In the genomic region with DNA sequence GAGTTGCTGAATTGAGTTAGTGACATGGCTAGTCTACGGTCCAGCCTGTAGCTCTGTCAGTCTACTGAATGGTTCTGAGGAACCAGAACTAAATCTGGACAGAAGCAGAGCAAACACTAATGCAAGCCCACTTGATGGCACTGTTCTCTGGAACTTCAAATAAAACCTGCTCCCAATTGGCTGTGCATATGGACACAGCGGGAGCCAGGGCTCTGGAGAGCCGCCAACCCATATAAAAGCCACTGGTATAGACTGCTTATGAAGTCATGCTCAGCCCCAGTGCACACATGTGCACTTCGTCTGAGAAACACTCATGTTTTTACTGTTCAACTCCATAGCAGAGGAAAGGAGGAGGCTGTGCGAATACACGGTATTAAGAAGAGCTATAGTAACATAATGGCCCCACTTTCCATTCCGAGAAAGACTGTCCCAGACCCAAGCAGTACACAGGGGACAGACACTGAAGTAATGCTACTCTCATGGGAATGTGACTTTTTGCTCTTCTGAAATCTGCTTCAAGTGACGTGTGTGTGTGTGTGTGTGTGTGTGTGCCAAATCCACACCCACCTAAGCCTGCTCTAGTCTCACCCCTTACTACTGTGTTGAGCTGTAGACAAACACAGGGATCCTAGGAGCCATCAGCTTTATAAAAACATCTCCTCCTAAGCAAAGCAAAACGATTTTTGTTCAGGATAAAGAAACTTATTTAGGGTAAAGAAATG, we compare ENCODE assay signal across 9 mouse cellular contexts. TPM values are rescaled to one million over a fixed set of nuclear protein-coding genes. Genes with fewer than 3 reads are reported as not detected.
DNase-seq lines count a peak whose midpoint lies in the region; ATAC-seq lines count a peak whose summit lies in the region.
"Had no signal": no experiment of that assay in that cellular context is flagged by ENCODE, and none has a peak within 500 bp of the region (broad histone marks: within the 10 kb centered on the region; RNA-seq: fewer than 3 reads in every experiment).

No protein-coding gene starts in this region.

- 52% methylated on average over 9 of the region's 9 CpGs for WGBS in lung, embryonic 15.5 days
- 66% methylated on average over 9 of the region's 9 CpGs for WGBS in embryonic facial prominence, embryonic 14.5 days
- 80% methylated on average over 9 of the region's 9 CpGs for WGBS in midbrain, embryonic 14.5 days

- H3K36me3 ChIP-seq in lung, embryonic 15.5 days, result no peaks in the 10 kb centered on the region
- peaks cover 3% of the 10 kb centered on the region; the same call in 1 of the 2 replicates for H3K36me3 ChIP-seq in embryonic facial prominence, embryonic 14.5 days (ENCODE audit: control insufficient read depth, insufficient read depth, low read length)
- peaks cover 27% of the 10 kb centered on the region for H3K36me3 ChIP-seq in midbrain, embryonic 14.5 days (ENCODE audit: control insufficient read depth, insufficient read depth, low read length)

- no peak overlapping the region for H3K4me3 ChIP-seq in lung, embryonic 15.5 days
- H3K4me3 ChIP-seq in embryonic facial prominence, embryonic 14.5 days (ENCODE audit: low read depth, low read length), result no peak overlapping the region
- no peak overlapping the region for H3K4me3 ChIP-seq in midbrain, embryonic 14.5 days (replicated peaks; ENCODE audit: low read depth, low read length)

- H3K9me3 ChIP-seq in lung, embryonic 15.5 days, result no peaks in the 10 kb centered on the region
- H3K9me3 ChIP-seq in embryonic facial prominence, embryonic 14.5 days (ENCODE audit: control insufficient read depth, low read length), result no peaks in the 10 kb centered on the region
- H3K9me3 ChIP-seq in midbrain, embryonic 14.5 days (ENCODE audit: control insufficient read depth, low read length), result no peaks in the 10 kb centered on the region

- no peak for DNase-seq in frontal cortex, postnatal 36 days (ENCODE audit: low spot score in 2 of 2)
- no peak for DNase-seq in lung, postnatal 14 days
- DNase-seq in embryonic facial prominence, embryonic 14.5 days (ENCODE audit: low spot score), result peak; percentile 76
- peak; percentile 37 for DNase-seq in midbrain, embryonic 14.5 days
- no peak for DNase-seq in testis, postnatal 10 days (ENCODE audit: low spot score)
- no peak for DNase-seq in adrenal gland, adult 18-20 months (ENCODE audit: low spot score in 2 of 2)

- H3K4me2 ChIP-seq in lung, embryonic 15.5 days, result no peak overlapping the region
- no peak overlapping the region for H3K4me2 ChIP-seq in embryonic facial prominence, embryonic 14.5 days (ENCODE audit: low read depth, low read length)
- no peak overlapping the region for H3K4me2 ChIP-seq in midbrain, embryonic 14.5 days (ENCODE audit: low read length)

- no peaks in the 10 kb centered on the region for H3K27me3 ChIP-seq in lung, embryonic 15.5 days
- no peaks in the 10 kb centered on the region for H3K27me3 ChIP-seq in embryonic facial prominence, embryonic 14.5 days (replicated peaks; ENCODE audit: control insufficient read depth, insufficient read depth, low read length)
- H3K27me3 ChIP-seq in midbrain, embryonic 14.5 days (ENCODE audit: control insufficient read depth, insufficient read depth, low read length), result no peaks in the 10 kb centered on the region

- peaks cover 6% of the 10 kb centered on the region; the same call in 1 of the 2 replicates for H3K4me1 ChIP-seq in lung, embryonic 15.5 days
- H3K4me1 ChIP-seq in embryonic facial prominence, embryonic 14.5 days (ENCODE audit: control insufficient read depth, insufficient read depth, low read length), result no peaks in the 10 kb centered on the region
- no peaks in the 10 kb centered on the region for H3K4me1 ChIP-seq in midbrain, embryonic 14.5 days (ENCODE audit: control insufficient read depth, insufficient read depth, low read length)

- H3K27ac ChIP-seq in lung, embryonic 15.5 days, result 0 out of 2 replicates have a peak overlapping the region, but pooled peaks have one; percentile 29
- H3K27ac ChIP-seq in embryonic facial prominence, embryonic 14.5 days (replicated peaks; ENCODE audit: low read depth, low read length), result no peak overlapping the region
- H3K27ac ChIP-seq in midbrain, embryonic 14.5 days (replicated peaks; ENCODE audit: low read depth, low read length), result no peak overlapping the region

- peak; percentile 35 for ATAC-seq in frontal cortex, adult (ENCODE audit: low TSS enrichment)
- ATAC-seq in lung, embryonic 15.5 days (ENCODE audit: borderline replicate concordance, extremely low read depth, low FRiP score, low TSS enrichment), result peak; percentile 92
- ATAC-seq in embryonic facial prominence, embryonic 14.5 days (ENCODE audit: low read depth), result peak; percentile 60; the same call in 1 of the 2 replicates
- ATAC-seq in midbrain, embryonic 14.5 days (ENCODE audit: low FRiP score, low TSS enrichment), result no peak

- H3K9ac ChIP-seq in lung, embryonic 15.5 days, result no peak overlapping the region
- no peak overlapping the region for H3K9ac ChIP-seq in embryonic facial prominence, embryonic 14.5 days (ENCODE audit: low read depth, low read length)
- H3K9ac ChIP-seq in midbrain, embryonic 14.5 days (replicated peaks; ENCODE audit: low read length), result no peak overlapping the region

RNA-seq across cellular contexts. Expression of a gene that starts 28.8 kb away (rescaled TPM):
- not detected in 2 replicates for polyA plus RNA-seq in lung, embryonic 15.5 days (2015; fragmentation: Nextera tagmentation; extraction: Ambion mirVana)
- not detected in 2 replicates for polyA plus RNA-seq in embryonic facial prominence, embryonic 14.5 days (2014; fragmentation: Nextera tagmentation; extraction: Ambion mirVana)
- not detected in 2 replicates for polyA plus RNA-seq in midbrain, embryonic 14.5 days (2014; fragmentation: Nextera tagmentation; extraction: Ambion mirVana)
- total RNA-seq in adrenal gland, adult 18-20 months (2021), result not detected
- total RNA-seq: heart, adult 18-20 months had no signal

Comparison
In these comparisons a context has a peak if more than half of its experiments do, and no peak if none do; other contexts are left out.
1. DNase-seq: peak in embryonic facial prominence, embryonic 14.5 days (single experiment) and midbrain, embryonic 14.5 days (single experiment); none in frontal cortex, postnatal 36 days (0 of 2), lung, postnatal 14 days (single experiment), testis, postnatal 10 days (single experiment) and adrenal gland, adult 18-20 months (0 of 2).